Mouse (Mus musculus): ENCODE data around the gene Cerk. TPM values are rescaled to one million over a fixed set of nuclear protein-coding genes. Genes with fewer than 3 reads are reported as not detected.
A peak's percentile ranks its signal among the peaks of the same experiment; 100 is the strongest.
"Not testable (repeated sequence)": the region's sequence is repeated elsewhere in the genome, so short reads cannot be mapped to it uniquely, and the experiment has no call there.

The Cerk gene
- polyA plus RNA-seq, 1 experiment from 2014 or later, result 12.4 TPM

DNA sequence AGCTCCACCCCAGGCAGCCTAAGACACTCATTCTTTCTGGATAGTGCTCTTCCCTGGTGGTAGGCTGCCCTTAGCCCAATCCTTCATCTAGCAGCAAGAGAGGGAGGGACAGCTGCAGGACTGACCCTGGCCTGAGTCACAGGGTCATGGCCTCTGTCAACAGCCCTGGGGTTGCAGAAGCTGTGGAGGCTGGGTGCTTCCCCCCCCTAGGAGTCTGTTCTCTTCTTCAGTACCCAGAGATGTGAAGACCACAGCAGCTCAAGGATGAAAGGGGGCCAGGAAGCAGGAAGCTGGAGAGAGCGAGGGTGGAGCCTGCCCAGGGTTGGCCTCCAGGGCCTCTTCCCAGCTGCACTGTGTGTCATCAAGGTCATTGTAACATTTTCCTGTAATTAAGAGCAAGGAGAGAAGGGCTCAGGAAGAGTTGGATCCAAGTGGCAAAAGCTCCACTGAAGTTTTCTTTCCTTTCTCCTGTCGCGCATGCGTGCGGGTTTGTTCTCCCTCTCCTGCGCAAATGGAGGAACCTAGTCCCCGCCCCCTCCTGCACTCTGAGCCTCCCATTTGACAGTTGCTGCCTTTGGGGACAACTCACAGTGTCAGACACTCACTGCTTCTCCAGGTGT is 18.1 kb upstream of the Cerk start:
- WGBS, result 53% methylated on average over 7 of the region's 7 CpGs
- no peaks in the 10 kb centered on the region for H3K36me3 ChIP-seq
- peaks cover 54% of the 10 kb centered on the region for H3K4me1 ChIP-seq
- peak overlapping the region; percentile 39 for H3K4me2 ChIP-seq
- 0 out of 2 replicates have a peak overlapping the region, but pooled peaks have one; percentile 2 for H3K4me3 ChIP-seq (replicated peaks)
- peak overlapping the region; percentile 57 for H3K27ac ChIP-seq
- no peaks in the 10 kb centered on the region for H3K27me3 ChIP-seq
- H3K9me3 ChIP-seq (replicated peaks), result no peaks in the 10 kb centered on the region
- no peak overlapping the region for H3K9ac ChIP-seq
- ATAC-seq (replicated peaks; ENCODE audit: low FRiP score), result peak; percentile 37; the same call in 1 of the 2 replicates

DNA sequence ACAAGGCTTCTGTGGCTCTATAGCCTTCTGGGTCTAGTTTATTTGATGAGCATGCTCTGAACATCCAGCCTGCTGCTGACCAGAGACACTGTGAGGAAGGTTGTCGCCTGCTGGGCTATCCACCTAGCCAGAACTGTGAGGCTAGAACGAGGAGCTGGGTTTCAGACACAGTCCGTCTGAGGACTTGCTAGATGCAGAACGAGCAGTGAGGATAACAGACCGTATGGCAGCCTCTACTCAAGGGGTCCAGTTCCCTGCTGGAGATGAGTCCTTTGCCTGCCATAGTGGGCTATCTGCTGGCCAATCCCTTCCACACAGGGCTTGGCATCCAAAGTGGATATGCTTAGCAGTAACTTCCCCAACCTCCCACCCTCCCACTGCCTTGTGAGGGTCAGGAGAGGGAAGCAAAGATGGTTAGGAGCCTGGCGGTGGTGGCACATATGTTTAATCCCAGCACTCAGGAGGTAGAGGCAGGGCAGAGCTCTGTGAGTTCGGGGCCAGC is 17.4 kb upstream of the Cerk start:
- Histone ChIP-seq H3K9ac (no peak overlapping the region), H3K27me3 (no peaks in the 10 kb centered on the region), H3K27ac (peak overlapping the region; percentile 57), H3K9me3 (replicated peaks) (no peaks in the 10 kb centered on the region), H3K4me2 (no peak overlapping the region), H3K4me3 (replicated peaks) (no peak overlapping the region), H3K36me3 (no peaks in the 10 kb centered on the region), H3K4me1 (peaks cover 54% of the 10 kb centered on the region)
- ATAC-seq (replicated peaks; ENCODE audit: low FRiP score), result no peak
- WGBS, result 77% methylated on average over 7 of the region's 7 CpGs

DNA sequence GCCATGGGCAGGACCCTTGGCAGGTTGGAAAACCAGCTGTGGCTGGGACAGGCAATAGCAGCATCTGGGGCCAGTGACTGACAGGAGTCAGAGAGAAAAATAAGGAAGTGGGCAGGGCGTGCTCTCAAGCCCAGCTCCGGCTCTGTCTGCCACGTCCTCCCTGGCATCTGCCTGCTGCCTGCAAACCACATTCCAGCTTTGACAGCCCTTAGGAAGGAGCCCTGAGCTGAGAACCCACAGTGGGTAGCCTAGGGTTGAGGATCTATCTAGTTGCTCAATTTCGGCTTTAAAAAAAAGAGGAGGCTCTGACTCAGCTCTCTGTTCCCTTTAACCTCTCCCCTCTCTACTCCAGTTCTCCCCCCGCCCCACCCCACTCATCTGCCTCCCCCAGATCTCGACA is 16.7 kb upstream of the Cerk start:
- WGBS, result 13% methylated on average over 6 of the region's 6 CpGs
- Histone ChIP-seq H3K4me3 (replicated peaks) (no peak overlapping the region), H3K36me3 (no peaks in the 10 kb centered on the region), H3K27ac (no peak overlapping the region), H3K9me3 (replicated peaks) (no peaks in the 10 kb centered on the region), H3K4me2 (no peak overlapping the region), H3K27me3 (no peaks in the 10 kb centered on the region), H3K4me1 (peaks cover 54% of the 10 kb centered on the region), H3K9ac (no peak overlapping the region)
- 0 out of 2 replicates have a peak, but pooled peaks have one; percentile 19 for ATAC-seq (replicated peaks; ENCODE audit: low FRiP score)

DNA sequence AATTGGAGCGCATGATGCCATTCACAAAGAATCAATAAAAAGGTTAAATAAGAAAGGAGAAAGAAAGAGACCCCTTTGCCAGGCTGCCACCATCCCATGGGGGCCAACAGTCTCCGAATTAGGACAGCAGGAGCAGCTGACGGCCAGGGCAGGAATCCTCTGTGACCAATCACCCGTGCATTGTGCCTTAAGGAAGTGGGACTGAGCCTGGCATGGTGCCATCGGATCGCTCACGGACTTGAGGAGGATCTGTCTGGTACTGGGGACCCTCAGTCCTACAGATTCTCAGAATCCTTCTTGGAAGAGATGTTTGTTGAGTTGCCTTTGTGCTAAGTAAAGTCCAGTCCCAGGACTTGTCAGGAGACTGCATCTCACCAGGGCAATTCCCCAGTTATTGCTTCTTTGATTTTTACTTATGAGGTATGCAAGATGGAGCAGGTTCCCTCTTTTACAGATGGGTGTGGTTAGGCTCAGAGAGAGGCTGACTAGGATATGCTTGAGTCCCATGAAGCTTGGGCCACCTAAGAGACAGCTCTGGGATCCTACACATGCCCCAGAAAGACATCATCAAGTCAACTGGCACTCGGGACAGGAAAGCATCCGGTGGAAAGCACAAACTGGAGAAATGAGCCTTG is 15.9 kb upstream of the Cerk start:
- H3K4me2 ChIP-seq, result no peak overlapping the region
- H3K9ac ChIP-seq, result no peak overlapping the region
- peaks cover 54% of the 10 kb centered on the region for H3K4me1 ChIP-seq
- WGBS, result 62% methylated on average over 9 of the region's 9 CpGs
- no peaks in the 10 kb centered on the region for H3K36me3 ChIP-seq
- ATAC-seq (replicated peaks; ENCODE audit: low FRiP score), result no peak
- H3K27me3 ChIP-seq, result no peaks in the 10 kb centered on the region
- no peak overlapping the region for H3K4me3 ChIP-seq (replicated peaks)
- peak overlapping the region; percentile 70 for H3K27ac ChIP-seq
- H3K9me3 ChIP-seq (replicated peaks), result no peaks in the 10 kb centered on the region

DNA sequence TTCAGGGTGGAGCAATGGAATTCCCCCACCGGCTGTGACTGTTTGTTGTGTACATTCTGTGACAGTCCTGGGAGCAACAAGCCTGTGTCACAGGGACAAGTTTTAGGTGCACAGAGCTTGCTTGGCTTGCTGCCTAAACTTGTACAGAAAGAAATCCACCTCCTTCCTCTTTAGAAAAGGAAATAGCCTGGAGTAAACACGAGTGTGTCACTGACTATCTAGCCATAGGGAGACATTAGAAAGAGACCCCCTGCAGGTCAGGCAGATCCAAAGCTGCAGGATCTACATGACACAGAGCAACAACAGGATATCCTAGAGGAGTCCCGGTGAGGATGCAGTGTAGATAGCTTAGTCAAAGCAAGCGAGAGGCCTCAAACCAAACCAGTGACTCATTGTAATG is 15.2 kb upstream of the Cerk start:
- H3K4me3 ChIP-seq (replicated peaks), result no peak overlapping the region
- H3K4me2 ChIP-seq, result no peak overlapping the region
- H3K27ac ChIP-seq, result peak overlapping the region; percentile 70
- no peaks in the 10 kb centered on the region for H3K9me3 ChIP-seq (replicated peaks)
- no peaks in the 10 kb centered on the region for H3K27me3 ChIP-seq
- H3K4me1 ChIP-seq, result peaks cover 54% of the 10 kb centered on the region
- no peak overlapping the region for H3K9ac ChIP-seq
- no peaks in the 10 kb centered on the region for H3K36me3 ChIP-seq
- 44% methylated on average over 4 of the region's 4 CpGs for WGBS
- no peak for ATAC-seq (replicated peaks; ENCODE audit: low FRiP score)

DNA sequence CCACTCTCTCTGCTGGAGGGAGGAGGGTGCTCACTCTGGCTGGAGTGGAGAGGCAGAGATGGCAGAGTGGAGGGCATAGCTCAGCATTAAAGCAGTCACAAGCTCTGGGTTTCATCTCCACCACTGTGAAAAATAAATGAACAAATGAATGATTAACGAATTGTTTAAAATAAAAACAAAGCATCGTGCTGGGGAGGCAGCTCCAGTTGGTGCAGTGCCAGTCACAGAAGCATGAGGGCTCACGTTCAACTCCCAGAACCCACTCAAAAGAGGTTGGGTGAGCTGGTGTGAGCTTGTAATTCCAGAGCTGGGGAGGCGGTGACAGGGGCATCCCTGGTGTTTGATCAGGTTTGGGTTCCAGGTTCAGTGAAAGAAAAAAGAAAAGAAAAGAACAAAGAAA is 14.2 kb upstream of the Cerk start:
- WGBS, result 44% methylated on average over 4 of the region's 4 CpGs
- 0 out of 2 replicates have a peak overlapping the region, but pooled peaks have one; percentile 70 for H3K27ac ChIP-seq
- no peak overlapping the region for H3K4me3 ChIP-seq (replicated peaks)
- H3K4me1 ChIP-seq, result peaks cover 54% of the 10 kb centered on the region
- no peaks in the 10 kb centered on the region for H3K9me3 ChIP-seq (replicated peaks)
- H3K27me3 ChIP-seq, result no peaks in the 10 kb centered on the region
- H3K4me2 ChIP-seq, result no peak overlapping the region
- ATAC-seq (replicated peaks; ENCODE audit: low FRiP score), result no peak
- no peak overlapping the region for H3K9ac ChIP-seq
- H3K36me3 ChIP-seq, result no peaks in the 10 kb centered on the region

DNA sequence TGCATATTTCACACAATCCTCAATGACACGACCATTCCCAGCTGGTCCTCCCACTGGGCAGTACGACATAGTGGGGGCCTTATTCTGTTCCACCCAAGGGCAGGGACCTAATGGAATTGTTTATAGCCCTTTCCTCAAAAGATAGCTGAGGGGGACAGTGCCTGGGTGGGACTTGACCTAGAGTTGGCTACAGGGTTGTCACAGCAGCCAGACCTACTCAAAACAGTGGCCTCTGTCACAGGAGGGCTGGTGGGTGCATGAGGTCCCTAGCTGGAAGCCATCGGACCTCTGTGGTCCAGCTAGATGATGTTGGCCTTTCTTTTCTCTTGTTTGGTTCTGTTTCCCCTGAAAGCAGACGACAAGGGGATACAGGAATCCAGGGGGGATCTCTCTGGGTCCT is 13.5 kb upstream of the Cerk start:
- 73% methylated on average over 4 of the region's 4 CpGs for WGBS

DNA sequence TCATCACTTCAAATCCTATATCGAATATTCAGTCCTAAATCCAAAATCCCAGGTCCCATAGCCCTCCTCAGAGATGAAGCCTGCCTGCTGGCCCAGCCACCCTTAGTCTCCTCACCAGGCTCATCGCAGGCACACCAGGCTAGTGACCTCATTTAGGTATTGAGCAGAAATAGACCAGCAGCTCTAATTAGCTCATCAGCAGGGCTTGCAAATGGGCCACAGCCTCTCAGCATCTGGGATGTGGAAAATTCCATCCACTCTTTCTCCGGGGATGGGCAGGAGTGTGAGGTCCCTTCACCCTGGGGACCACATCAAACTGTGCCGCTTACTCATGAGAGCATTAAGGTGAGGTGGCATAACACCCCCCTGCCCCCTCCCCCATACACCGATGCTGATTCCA is 13.1 kb upstream of the Cerk start:
- Histone ChIP-seq H3K4me2 (no peak overlapping the region), H3K36me3 (no peaks in the 10 kb centered on the region), H3K4me1 (peaks cover 49% of the 10 kb centered on the region), H3K27ac (no peak overlapping the region), H3K9me3 (replicated peaks) (no peaks in the 10 kb centered on the region), H3K9ac (no peak overlapping the region), H3K4me3 (replicated peaks) (no peak overlapping the region), H3K27me3 (no peaks in the 10 kb centered on the region)
- 82% methylated on average over 5 of the region's 5 CpGs for WGBS
- ATAC-seq (replicated peaks; ENCODE audit: low FRiP score), result no peak

More for the DNA sequence above, 13.5 kb upstream of the Cerk start:
- H3K27me3 ChIP-seq, result no peaks in the 10 kb centered on the region
- no peaks in the 10 kb centered on the region for H3K36me3 ChIP-seq
- H3K4me2 ChIP-seq, result no peak overlapping the region
- H3K9me3 ChIP-seq (replicated peaks), result no peaks in the 10 kb centered on the region
- H3K4me3 ChIP-seq (replicated peaks), result no peak overlapping the region
- no peak overlapping the region for H3K9ac ChIP-seq
- H3K27ac ChIP-seq, result 0 out of 2 replicates have a peak overlapping the region, but pooled peaks have one; percentile 70
- ATAC-seq (replicated peaks; ENCODE audit: low FRiP score), result no peak
- peaks cover 53% of the 10 kb centered on the region for H3K4me1 ChIP-seq

DNA sequence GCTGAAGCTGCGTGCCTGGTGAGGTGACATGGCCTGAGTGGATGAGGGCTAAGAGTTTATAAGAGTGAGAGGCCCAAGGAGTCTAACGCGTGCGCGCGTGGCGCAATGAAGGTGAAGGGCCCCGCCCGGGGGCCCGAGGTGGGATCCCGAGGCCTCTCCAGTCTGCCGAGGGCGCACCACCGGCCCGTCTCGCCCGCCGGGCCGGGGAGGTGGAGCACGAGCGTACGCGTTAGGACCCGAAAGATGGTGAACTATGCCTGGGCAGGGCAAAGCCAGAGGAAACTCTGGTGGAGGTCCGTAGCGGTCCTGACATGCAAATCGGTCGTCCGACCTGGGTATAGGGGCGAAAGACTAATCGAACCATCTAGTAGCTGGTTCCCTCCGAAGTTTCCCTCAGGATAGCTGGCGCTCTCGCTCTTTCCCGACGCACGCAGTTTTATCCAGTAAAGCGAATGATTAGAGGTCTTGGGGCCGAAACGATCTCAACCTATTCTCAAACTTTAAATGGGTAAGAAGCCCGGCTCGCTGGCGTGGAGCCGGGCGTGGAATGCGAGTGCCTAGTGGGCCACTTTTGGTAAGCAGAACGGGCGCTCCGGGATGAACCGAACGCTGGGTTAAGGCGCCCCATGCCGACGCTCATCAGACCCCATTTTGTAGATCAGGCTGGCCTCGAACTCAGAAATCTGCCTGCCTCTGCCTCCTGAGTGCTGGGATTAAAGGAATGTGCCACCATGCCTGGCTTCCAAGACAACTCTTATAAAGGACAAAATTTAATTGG is 8.9 kb upstream of the Cerk start:
- H3K36me3 ChIP-seq; H3K9me3 ChIP-seq (replicated peaks); H3K9ac ChIP-seq; H3K27me3 ChIP-seq; H3K4me3 ChIP-seq (replicated peaks); H3K4me2 ChIP-seq; H3K27ac ChIP-seq: not testable (repeated sequence)
- ATAC-seq (replicated peaks; ENCODE audit: low FRiP score), result peak; percentile 96
- WGBS, result 76% methylated on average over 55 of the region's 55 CpGs
- peaks cover 10% of the 10 kb centered on the region for H3K4me1 ChIP-seq

DNA sequence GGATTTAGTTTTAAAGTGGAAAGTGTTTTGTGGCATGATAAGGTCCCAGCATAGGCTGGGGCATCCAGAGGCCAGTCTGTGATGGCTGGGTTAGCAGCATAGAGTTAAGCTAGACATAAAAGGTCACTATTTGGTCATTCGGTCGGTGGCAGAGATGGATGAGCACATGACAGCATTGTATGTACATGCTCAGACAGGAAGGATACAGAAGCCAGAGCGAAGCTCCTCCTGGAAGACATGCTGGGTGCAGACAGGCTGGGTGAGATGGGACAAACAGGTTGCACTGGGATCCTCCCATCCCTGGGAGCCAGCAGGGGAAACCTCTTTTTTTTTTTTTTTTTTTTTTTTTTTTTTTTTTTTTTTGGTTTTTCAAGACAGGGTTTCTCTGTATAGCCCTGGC is 6.0 kb upstream of the Cerk start:
- Histone ChIP-seq H3K4me1 (peaks cover 22% of the 10 kb centered on the region), H3K9ac (no peak overlapping the region), H3K4me2 (no peak overlapping the region), H3K9me3 (replicated peaks) (no peaks in the 10 kb centered on the region), H3K36me3 (no peaks in the 10 kb centered on the region), H3K27me3 (no peaks in the 10 kb centered on the region), H3K4me3 (replicated peaks) (no peak overlapping the region), H3K27ac (no peak overlapping the region)
- no peak for ATAC-seq (replicated peaks; ENCODE audit: low FRiP score)
- WGBS, result 69% methylated on average over 3 of the region's 3 CpGs

DNA sequence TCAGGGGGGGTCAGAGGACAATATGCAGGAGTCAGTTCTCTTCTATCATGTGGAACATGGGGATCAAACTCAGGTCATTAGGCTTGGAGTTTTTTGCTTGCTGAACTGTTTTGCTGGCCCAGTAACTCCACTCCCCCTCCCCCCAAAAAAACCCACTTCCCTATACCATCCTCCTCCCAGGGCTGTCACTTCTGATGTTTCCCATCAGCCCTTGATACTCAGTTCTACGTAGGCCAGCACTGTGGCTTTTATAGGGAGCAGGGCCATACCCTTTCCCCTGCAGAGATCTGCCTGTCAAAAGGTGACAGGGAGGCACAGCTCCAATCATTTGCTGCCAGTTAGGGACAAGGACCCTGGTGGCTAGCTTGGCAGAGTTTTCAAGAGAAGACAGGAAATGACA is 5.6 kb upstream of the Cerk start:
- H3K4me3 ChIP-seq (replicated peaks), result no peak overlapping the region
- H3K36me3 ChIP-seq, result no peaks in the 10 kb centered on the region
- 0 out of 2 replicates have a peak, but pooled peaks cover 3% of the 10 kb centered on the region for H3K27me3 ChIP-seq
- ATAC-seq (replicated peaks; ENCODE audit: low FRiP score), result no peak
- WGBS, result 50% methylated on average over 1 of the region's 1 CpGs
- H3K27ac ChIP-seq, result no peak overlapping the region
- H3K4me2 ChIP-seq, result no peak overlapping the region
- peaks cover 26% of the 10 kb centered on the region for H3K4me1 ChIP-seq
- no peak overlapping the region for H3K9ac ChIP-seq
- H3K9me3 ChIP-seq (replicated peaks), result no peaks in the 10 kb centered on the region

DNA sequence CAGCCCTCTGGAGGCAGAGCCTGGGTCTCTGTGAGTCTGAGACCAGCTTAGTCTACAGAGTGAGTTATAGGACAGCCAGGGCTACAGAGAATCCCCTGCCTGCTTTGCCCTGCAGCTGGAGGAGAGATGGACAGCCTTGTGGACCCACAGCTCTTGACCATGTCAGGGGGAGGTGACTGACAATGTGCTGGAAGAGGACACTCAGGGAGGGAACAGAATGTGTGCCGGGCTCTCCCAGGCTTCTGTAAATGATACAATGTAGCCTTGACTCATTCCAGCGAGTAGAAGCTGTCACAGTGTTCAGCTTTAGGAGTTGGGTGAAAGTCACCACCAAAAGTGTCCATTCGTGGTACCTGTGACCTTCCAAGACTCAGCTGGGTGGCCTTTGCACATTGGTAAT is 4.4 kb upstream of the Cerk start:
- 69% methylated on average over 3 of the region's 3 CpGs for WGBS
- ATAC-seq (replicated peaks; ENCODE audit: low FRiP score), result no peak

More for the DNA sequence above, 4.4 kb upstream of the Cerk start:
- H3K9me3 ChIP-seq (replicated peaks), result no peaks in the 10 kb centered on the region
- no peaks in the 10 kb centered on the region for H3K36me3 ChIP-seq
- H3K4me2 ChIP-seq, result no peak overlapping the region
- no peak overlapping the region for H3K4me3 ChIP-seq (replicated peaks)
- no peak overlapping the region for H3K27ac ChIP-seq
- no peak overlapping the region for H3K9ac ChIP-seq
- peaks cover 33% of the 10 kb centered on the region for H3K4me1 ChIP-seq
- H3K27me3 ChIP-seq, result peaks cover 7% of the 10 kb centered on the region; the same call in 1 of the 2 replicates

All from kidney, embryonic 15.5 days (tissue).